Mouse (Mus musculus) myocyte (in vitro differentiated cells): ENCODE data around the gene Cldn10. TPM values are rescaled to one million over a fixed set of nuclear protein-coding genes. Genes with fewer than 3 reads are reported as not detected.

Source experiments
- H3K27me3 ChIP-seq: one replicate; pipeline ENCODE4 v1.6.1; 2011; ENCODE audit not compliant: control insufficient read depth, insufficient read depth, insufficient read length
- H3K36me3 ChIP-seq: one replicate; pipeline ENCODE4 v1.6.1; 2011; ENCODE audit not compliant: control insufficient read depth, insufficient read depth
- H3K4me2 ChIP-seq: one replicate; pipeline ENCODE4 v1.6.1; 2011; ENCODE audit warnings: low read depth, control low read depth
- H3K4me3 ChIP-seq: one replicate; pipeline ENCODE4 v1.5.1; 2011; ENCODE audit warnings: mild to moderate bottlenecking, control low read depth, moderate library complexity
- H3K79me2 ChIP-seq: one replicate; pipeline ENCODE4 v1.6.1; 2011; ENCODE audit not compliant: control insufficient read depth, insufficient read depth
- H3ac ChIP-seq: one replicate; pipeline ENCODE4 v1.6.1; 2011; ENCODE audit not compliant: control insufficient read depth, insufficient read length
- CEBPB ChIP-seq: IDR thresholded peaks from 2 replicates; pipeline ENCODE4 v1.6.1; 2011; ENCODE audit warnings: mild to moderate bottlenecking, moderate library complexity; ENCODE audit not compliant: poor library complexity, insufficient read depth, severe bottlenecking
- E2F4 ChIP-seq: IDR thresholded peaks from one replicate; pipeline ENCODE4 v1.6.1; 2011; ENCODE audit warnings: mild to moderate bottlenecking, control low read depth, moderate library complexity; ENCODE audit not compliant: insufficient read depth
- MAX ChIP-seq: IDR thresholded peaks from one replicate; pipeline ENCODE4 v1.6.1; 2011; ENCODE audit warnings: low read depth, mild to moderate bottlenecking, control low read depth
- MYOD1 ChIP-seq, 3 experiments: IDR thresholded peaks; one replicate each; pipeline ENCODE4 v1.6.1; 2011; ENCODE audit warnings: control low read depth in 2 of 3, low read depth in 2 of 3, mild to moderate bottlenecking in 2 of 3, moderate library complexity in 1 of 3; ENCODE audit not compliant: insufficient read length in 2 of 3, control insufficient read depth in 1 of 3
- MYOG ChIP-seq, 3 experiments: IDR thresholded peaks; one replicate each; pipeline ENCODE4 v1.6.1; 2011; ENCODE audit warnings: control low read depth in 2 of 3, low read depth in 2 of 3, mild to moderate bottlenecking in 2 of 3; ENCODE audit not compliant: insufficient read length in 2 of 3, control insufficient read depth in 1 of 3, insufficient read depth in 1 of 3
- POLR2A ChIP-seq: IDR thresholded peaks from one replicate; pipeline ENCODE4 v1.6.1; 2011; ENCODE audit warnings: low read depth, mild to moderate bottlenecking, control low read depth, moderate library complexity; ENCODE audit not compliant: insufficient read length
- POLR2AphosphoS2 ChIP-seq: IDR thresholded peaks from one replicate; pipeline ENCODE4 v1.6.1; 2011; ENCODE audit warnings: low read depth, control low read depth; ENCODE audit not compliant: insufficient read length
- REST ChIP-seq: IDR thresholded peaks from one replicate; pipeline ENCODE4 v1.6.1; 2011; ENCODE audit warnings: mild to moderate bottlenecking, control low read depth, moderate library complexity; ENCODE audit not compliant: insufficient read depth, insufficient read length
- SRF ChIP-seq: IDR thresholded peaks from one replicate; pipeline ENCODE4 v1.6.1; 2011; ENCODE audit warnings: low read depth; ENCODE audit not compliant: control insufficient read depth, insufficient read length
- TCF12 ChIP-seq: IDR thresholded peaks from one replicate; pipeline ENCODE4 v1.6.1; 2011; ENCODE audit warnings: mild to moderate bottlenecking, control low read depth; ENCODE audit not compliant: poor library complexity, insufficient read depth, severe bottlenecking
- TCF3 ChIP-seq: IDR thresholded peaks from one replicate; pipeline ENCODE4 v1.6.1; 2011; ENCODE audit warnings: low read depth, control low read depth; ENCODE audit not compliant: insufficient read length
- USF1 ChIP-seq: IDR thresholded peaks from one replicate; pipeline ENCODE4 v1.6.1; 2011; ENCODE audit warnings: low read depth, mild to moderate bottlenecking, control low read depth, moderate library complexity
- polyA plus RNA-seq: library from polyadenylated mRNA; unstranded; fragments of >200 nt; fragmentation: generic; extraction: Trizol; gene quantifications from one replicate; pipeline ENCODE4 v1.2.1, GENCODE M21; 2012; ENCODE audit warnings: missing spikeins

The Cldn10 gene
- polyA plus RNA-seq, 1 experiment = not detected

- Histone ChIP-seq H3ac (no peak overlapping the region), H3K4me2 (no peak overlapping the region), H3K4me3 (no peak overlapping the region)
These were observed 8.4 kb downstream of the Cldn10 start for GRCm38 (mm10) chr14:118795915-118796693.

GRCm38 (mm10) chr14:118796694-118797058, 9.0 kb downstream of the Cldn10 start:
- Histone ChIP-seq H3K4me3 (no peak overlapping the region), H3K27me3 (no peaks in the 10 kb centered on the region), H3K4me2 (no peak overlapping the region)

More at GRCm38 (mm10) chr14:118795915-118796693, 8.4 kb downstream of the Cldn10 start:
- no peaks in the 10 kb centered on the region for H3K79me2 ChIP-seq
- TF ChIP-seq USF1 = no peak
- TF ChIP-seq CEBPB = no peak
- H3K36me3 ChIP-seq = no peaks in the 10 kb centered on the region
- no peaks in the 10 kb centered on the region for H3K27me3 ChIP-seq

GRCm38 (mm10) chr14:118797270-118797669, 9.6 kb downstream of the Cldn10 start:
- TF ChIP-seq TCF3 = no peak
- H3K4me2 ChIP-seq = no peak overlapping the region

More at GRCm38 (mm10) chr14:118796694-118797058, 9.0 kb downstream of the Cldn10 start:
- TF ChIP-seq E2F4 (no peak), POLR2A (no peak), POLR2AphosphoS2 (no peak), USF1 (no peak), TCF3 (no peak), CEBPB (no peak)
- Histone ChIP-seq H3K36me3 (no peaks in the 10 kb centered on the region), H3K79me2 (no peaks in the 10 kb centered on the region), H3ac (no peak overlapping the region)

GRCm38 (mm10) chr14:118799918-118800317, 12.2 kb downstream of the Cldn10 start:
- TF ChIP-seq MYOG (IDR thresholded peaks at IDR 0.05; ENCODE audit: control insufficient read depth in 1 of 3, insufficient read depth in 1 of 3, insufficient read length in 2 of 3, low read depth in 2 of 3) = no peak
- no peak for TF ChIP-seq POLR2AphosphoS2
- no peak for TF ChIP-seq SRF
- TF ChIP-seq TCF12 = no peak
- no peak for TF ChIP-seq MYOD1 (IDR thresholded peaks at IDR 0.05; ENCODE audit: control insufficient read depth in 1 of 3, insufficient read length in 2 of 3, low read depth in 2 of 3)
- no peak for TF ChIP-seq E2F4
- TF ChIP-seq POLR2A = no peak
- TF ChIP-seq TCF3 = no peak
- TF ChIP-seq USF1 = no peak
- TF ChIP-seq REST = no peak
- TF ChIP-seq MAX = no peak
- no peak for TF ChIP-seq CEBPB
- Histone ChIP-seq H3K4me2 (no peak overlapping the region), H3K36me3 (no peaks in the 10 kb centered on the region), H3K27me3 (no peaks in the 10 kb centered on the region), H3K4me3 (no peak overlapping the region), H3K79me2 (no peaks in the 10 kb centered on the region), H3ac (no peak overlapping the region)

More at GRCm38 (mm10) chr14:118797270-118797669, 9.6 kb downstream of the Cldn10 start:
- Histone ChIP-seq H3K79me2 (no peaks in the 10 kb centered on the region), H3K27me3 (no peaks in the 10 kb centered on the region), H3ac (no peak overlapping the region), H3K4me3 (no peak overlapping the region), H3K36me3 (no peaks in the 10 kb centered on the region)

GRCm38 (mm10) chr14:118803936-118804335, 16.2 kb downstream of the Cldn10 start:
- Histone ChIP-seq H3K4me3 (no peak overlapping the region), H3K4me2 (no peak overlapping the region)

More at GRCm38 (mm10) chr14:118803936-118804335, 16.2 kb downstream of the Cldn10 start:
- Histone ChIP-seq H3K27me3 (no peaks in the 10 kb centered on the region), H3K36me3 (no peaks in the 10 kb centered on the region), H3K79me2 (no peaks in the 10 kb centered on the region), H3ac (no peak overlapping the region)
- TF ChIP-seq E2F4 (no peak), TCF12 (no peak), MAX (no peak), TCF3 (no peak), SRF (no peak), CEBPB (no peak), POLR2A (no peak), REST (no peak), MYOG (IDR thresholded peaks at IDR 0.05; ENCODE audit: control insufficient read depth in 1 of 3, insufficient read depth in 1 of 3, insufficient read length in 2 of 3, low read depth in 2 of 3) (no peak)
